Mouse (Mus musculus) kidney, postnatal 0 days (tissue): Measurements from ENCODE around the gene Lrig1. TPM values are rescaled to one million over a fixed set of nuclear protein-coding genes. Genes with fewer than 3 reads are reported as not detected.
A peak's percentile ranks its signal among the peaks of the same experiment; 100 is the strongest.

Experiments
- ATAC-seq: fragments of 200-750 bp; cut with Nextera tagmentation; replicated peaks from 2 replicates; pipeline ENCODE4 v1.8.0; 2017; ENCODE audit warnings: low read depth, moderate number of reproducible peaks, moderate TSS enrichment, moderate library complexity; ENCODE audit not compliant: low FRiP score
- DNase-seq: peaks from one replicate; pipeline ENCODE4 v3.0.0-alpha.2; 2016; ENCODE audit warnings: low spot score
- H3K27ac ChIP-seq: fragments of 300-500 bp; sonication (generic); 2 replicates; pipeline ENCODE4 v1.5.1; 2014; ENCODE audit warnings: mild to moderate bottlenecking
- H3K27me3 ChIP-seq: fragments of 300-500 bp; sonication (generic); 2 replicates; pipeline ENCODE4 v1.6.1; 2014; ENCODE audit warnings: low read length, mixed read lengths; ENCODE audit not compliant: insufficient read depth
- H3K36me3 ChIP-seq: fragments of 300-500 bp; sonication (generic); 2 replicates; pipeline ENCODE4 v1.6.1; 2014; ENCODE audit warnings: low read length, mixed read lengths; ENCODE audit not compliant: insufficient read depth
- H3K4me1 ChIP-seq: fragments of 300-500 bp; sonication (generic); replicated peaks from 2 replicates; pipeline ENCODE4 v1.6.1; 2014; ENCODE audit warnings: antibody characterized with exemption, low read length, mixed read lengths; ENCODE audit not compliant: insufficient read depth
- H3K4me2 ChIP-seq: fragments of 300-500 bp; sonication (generic); 2 replicates; pipeline ENCODE4 v1.6.1; 2014; ENCODE audit warnings: mild to moderate bottlenecking, low read length, moderate library complexity, mixed read lengths
- H3K4me3 ChIP-seq: fragments of 300-500 bp; sonication (generic); replicated peaks from 2 replicates; pipeline ENCODE4 v1.5.1; 2014; ENCODE audit warnings: low read depth, low read length
- H3K9ac ChIP-seq: fragments of 300-500 bp; sonication (generic); 2 replicates; pipeline ENCODE4 v1.6.1; 2014; ENCODE audit warnings: low read depth, low read length
- H3K9me3 ChIP-seq: fragments of 300-500 bp; sonication (generic); replicated peaks from 2 replicates; pipeline ENCODE4 v1.6.1; 2016; ENCODE audit warnings: low read length, inconsistent platforms, mixed read lengths
- CTCF ChIP-seq: IDR thresholded peaks from 2 replicates; pipeline ENCODE4 v1.5.1; 2016; ENCODE audit warnings: antibody characterized with exemption, low read depth, mild to moderate bottlenecking, moderate library complexity
- WGBS: fragments of 180-500 bp; shearing (Covaris S2); extraction: QIAGEN DNeasy Blood & Tissue Kit; methylation state at CpG from one replicate; pipeline ENCODE4 v1.1.7; 2014; 5-methylcytosine and 5-hydroxymethylcytosine counted together
- polyA plus RNA-seq: library from polyadenylated mRNA; unstranded; fragments of >200 nt; fragmentation: Nextera tagmentation; extraction: Ambion mirVana; gene quantifications from 2 replicates; pipeline ENCODE4 v1.2.1, GENCODE M21; 2015

Gene Lrig1
- polyA plus RNA-seq = 6.1 and 8.3 TPM in 2 replicates

GRCm38 (mm10) chr6:94700067-94700491 is at the start of gene Lrig1:
Gene Lrig1, minus strand, starts transcription at chr6:94700158.
- no peak for TF ChIP-seq CTCF
- Histone ChIP-seq H3K27me3 (no peaks in the 10 kb centered on the region), H3K4me1 (peaks cover 14% of the 10 kb centered on the region), H3K4me3 (peak within 1 kb of the TSS; percentile 82), H3K27ac (peak within 1 kb of the TSS; percentile 78), H3K9ac (peak within 1 kb of the TSS; percentile 81), H3K9me3 (no peaks in the 10 kb centered on the region), H3K4me2 (peak within 1 kb of the TSS; percentile 97), H3K36me3 (no peaks in the 10 kb centered on the region)
- peak; percentile 99 for ATAC-seq
- peak; percentile 99 for DNase-seq
- under 1% methylated on average over 40 of the region's 40 CpGs for WGBS

GRCm38 (mm10) chr6:94749626-94750025 is 49.7 kb upstream of the Lrig1 start:
- TF ChIP-seq CTCF = no peak
- Histone ChIP-seq H3K9me3 (no peaks in the 10 kb centered on the region), H3K4me1 (no peaks in the 10 kb centered on the region), H3K27ac (no peak overlapping the region), H3K4me3 (no peak overlapping the region), H3K36me3 (no peaks in the 10 kb centered on the region), H3K4me2 (no peak overlapping the region), H3K27me3 (no peaks in the 10 kb centered on the region), H3K9ac (no peak overlapping the region)
- DNase-seq (no peak), ATAC-seq (no peak)
- WGBS = 80% methylated on average over 3 of the region's 3 CpGs

GRCm38 (mm10) chr6:94748361-94748760 is 48.4 kb upstream of the Lrig1 start:
- no peaks in the 10 kb centered on the region for H3K27me3 ChIP-seq
- H3K9ac ChIP-seq = no peak overlapping the region
- no peak overlapping the region for H3K4me3 ChIP-seq
- no peaks in the 10 kb centered on the region for H3K36me3 ChIP-seq
- 50% methylated on average over 7 of the region's 7 CpGs for WGBS
- ATAC-seq (no peak), DNase-seq (no peak)
- no peak overlapping the region for H3K4me2 ChIP-seq
- TF ChIP-seq CTCF = no peak
- no peaks in the 10 kb centered on the region for H3K4me1 ChIP-seq
- no peaks in the 10 kb centered on the region for H3K9me3 ChIP-seq
- H3K27ac ChIP-seq = no peak overlapping the region

- no peak overlapping the region for H3K4me2 ChIP-seq
- ATAC-seq (no peak), DNase-seq (no peak)
- H3K9ac ChIP-seq = no peak overlapping the region
- H3K27ac ChIP-seq = no peak overlapping the region
- H3K36me3 ChIP-seq = no peaks in the 10 kb centered on the region
- no peaks in the 10 kb centered on the region for H3K4me1 ChIP-seq
- no peak for TF ChIP-seq CTCF
- H3K9me3 ChIP-seq = no peaks in the 10 kb centered on the region
- no peaks in the 10 kb centered on the region for H3K27me3 ChIP-seq
- H3K4me3 ChIP-seq = no peak overlapping the region
- WGBS = 58% methylated on average over 14 of the region's 14 CpGs
Measured at GRCm38 (mm10) chr6:94740117-94740729, 40.3 kb upstream of the Lrig1 start.

- no peak overlapping the region for H3K4me3 ChIP-seq
- DNase-seq (no peak), ATAC-seq (no peak)
- no peaks in the 10 kb centered on the region for H3K27me3 ChIP-seq
- TF ChIP-seq CTCF = no peak
- H3K36me3 ChIP-seq = no peaks in the 10 kb centered on the region
- no peaks in the 10 kb centered on the region for H3K4me1 ChIP-seq
- WGBS = 63% methylated on average over 3 of the region's 3 CpGs
- no peak overlapping the region for H3K27ac ChIP-seq
- H3K4me2 ChIP-seq = no peak overlapping the region
- no peaks in the 10 kb centered on the region for H3K9me3 ChIP-seq
- H3K9ac ChIP-seq = no peak overlapping the region
Measured at GRCm38 (mm10) chr6:94738647-94739046, 38.7 kb upstream of the Lrig1 start.

GRCm38 (mm10) chr6:94733878-94734277 is 33.9 kb upstream of the Lrig1 start:
- H3K4me2 ChIP-seq = no peak overlapping the region
- DNase-seq = no peak
- 56% methylated on average over 5 of the region's 5 CpGs for WGBS

More at GRCm38 (mm10) chr6:94733878-94734277, 33.9 kb upstream of the Lrig1 start:
- Histone ChIP-seq H3K9me3 (no peaks in the 10 kb centered on the region), H3K4me1 (0 out of 2 replicates have a peak, but pooled peaks cover 4% of the 10 kb centered on the region), H3K9ac (no peak overlapping the region), H3K27me3 (no peaks in the 10 kb centered on the region), H3K4me3 (no peak overlapping the region), H3K36me3 (no peaks in the 10 kb centered on the region), H3K27ac (no peak overlapping the region)
- ATAC-seq = no peak
- no peak for TF ChIP-seq CTCF
